Mouse (Mus musculus): Measurements from ENCODE around the gene Olfr994.

Olfr994 gene

DNA sequence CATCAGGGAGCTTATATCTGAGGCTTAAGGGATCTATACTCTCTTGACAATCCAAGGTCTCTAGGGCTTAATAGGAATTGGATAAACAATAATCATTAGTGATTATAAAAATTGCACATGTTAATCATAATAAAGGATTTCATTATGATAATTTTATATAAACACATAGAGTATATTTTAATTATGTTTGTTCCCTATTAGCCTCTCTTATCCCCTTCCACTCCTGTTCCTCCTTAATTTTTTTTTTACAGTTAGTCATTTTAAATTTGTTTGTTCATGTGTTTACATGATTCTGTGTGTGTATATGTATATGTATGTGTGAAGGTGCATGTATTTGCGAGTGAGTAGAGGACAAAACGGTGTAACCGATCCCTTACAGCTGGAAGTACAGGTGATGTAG, at the start of gene Olfr994:
Gene Olfr994, minus strand, starts transcription at position 101 of the 400 bp plus-strand sequence.
- no peak for DNase-seq

DNA sequence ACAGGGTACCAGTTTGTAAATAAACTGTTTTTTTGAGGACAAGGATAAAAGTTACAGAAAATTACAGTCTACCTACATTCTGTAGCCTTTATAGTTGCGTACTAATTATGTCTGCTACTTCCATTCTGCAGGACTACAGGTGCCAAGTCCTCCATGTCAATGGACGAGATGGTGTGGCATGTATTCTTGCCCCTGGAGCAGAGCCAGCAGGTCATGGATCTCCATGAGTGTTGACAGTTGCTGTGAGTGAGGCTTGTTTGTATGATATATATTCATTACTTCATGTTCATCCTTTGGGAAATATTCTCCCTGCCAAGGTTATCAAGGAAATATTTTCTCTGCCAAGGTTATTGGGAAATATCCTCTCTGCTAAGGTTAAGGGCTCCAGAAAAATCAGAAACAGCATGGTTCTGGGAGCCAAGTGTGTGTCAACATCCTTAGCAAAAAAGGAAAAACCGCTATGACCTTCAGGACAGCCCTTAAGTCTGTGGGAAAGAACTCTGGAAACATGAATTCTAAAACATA, 30.6 kb upstream of the Olfr994 start:
- no peak for DNase-seq

DNA sequence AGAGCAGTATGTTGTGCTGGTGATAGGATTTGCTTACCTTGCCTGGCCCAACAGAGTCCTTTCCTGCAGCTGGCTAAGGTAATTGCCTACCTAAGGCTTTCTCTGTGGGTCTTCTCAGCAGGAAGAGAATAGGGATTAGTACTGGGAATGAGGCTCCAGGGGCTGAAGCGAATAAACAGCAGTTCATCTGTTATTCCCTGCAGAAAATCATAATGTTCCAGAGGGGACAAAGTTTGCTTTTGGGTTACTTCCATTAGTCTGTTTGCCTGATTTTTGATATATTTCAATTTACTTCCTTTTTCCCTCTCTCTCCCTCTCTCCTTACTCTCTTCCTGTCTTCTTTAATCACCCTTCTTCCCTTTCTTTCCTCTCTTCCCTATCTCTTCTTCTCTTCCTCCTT, 7.3 kb upstream of the Olfr994 start, which contains the start of gene Olfr995:
Gene Olfr995, minus strand, starts transcription at position 101 of the 400 bp plus-strand sequence.
- DNase-seq = no peak

DNA sequence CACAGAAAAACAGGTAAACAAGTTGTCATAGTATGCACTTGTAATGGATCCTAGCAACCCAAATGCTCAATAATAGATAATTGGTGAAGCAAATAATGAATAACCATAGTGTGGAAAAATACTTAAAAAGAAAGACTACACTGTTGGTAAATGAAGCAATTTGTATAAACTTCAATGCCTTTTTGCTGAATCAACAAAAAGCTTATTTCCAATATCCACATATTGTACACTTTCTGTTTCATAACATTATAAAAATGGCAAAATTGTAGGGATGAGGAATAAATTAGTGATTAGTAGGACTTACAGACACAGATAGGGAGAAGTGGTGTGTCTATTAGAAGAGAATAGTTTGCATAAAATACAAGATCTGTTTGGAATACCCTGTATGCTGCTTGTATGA, 6.3 kb upstream of the Olfr994 start:
- DNase-seq = no peak

DNA sequence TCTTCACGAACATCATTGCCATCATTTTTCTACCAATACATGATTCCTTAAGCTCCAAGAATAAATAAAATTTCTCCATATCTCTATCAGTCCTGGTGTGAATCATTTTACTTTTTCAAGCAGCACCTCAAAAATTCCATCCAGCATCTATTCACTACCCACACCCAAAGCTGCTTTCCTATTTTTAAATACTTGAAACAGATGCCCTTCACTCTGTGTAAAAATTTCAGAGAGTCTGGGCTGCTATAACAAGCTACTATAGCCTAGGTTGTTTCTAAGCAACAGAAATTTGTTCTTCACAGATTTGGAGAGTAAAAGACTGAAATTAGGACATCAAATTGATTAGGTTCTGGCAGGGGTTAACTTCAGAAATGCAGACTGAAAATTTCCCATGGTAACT, 10.4 kb downstream of the Olfr994 start:
- no peak for DNase-seq

DNA sequence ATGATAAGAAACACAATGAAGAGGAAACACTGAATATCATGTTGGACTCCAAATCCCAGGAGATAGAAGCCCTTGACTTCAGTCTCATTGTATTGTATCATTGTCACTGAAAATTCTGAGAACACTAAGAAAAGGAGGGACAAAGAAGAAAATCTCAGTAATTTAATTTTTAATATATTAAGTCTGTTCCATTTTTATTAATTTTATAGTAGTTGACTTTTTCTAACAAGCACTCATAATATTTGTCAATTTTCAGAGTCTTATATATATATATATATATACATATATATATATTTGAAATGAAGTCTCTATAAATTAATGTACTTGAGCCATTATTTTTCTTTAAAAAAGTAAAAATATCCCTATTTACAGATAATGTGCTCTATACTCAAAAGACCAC, 21.5 kb downstream of the Olfr994 start, which contains the start of gene Olfr993:
Gene Olfr993, minus strand, starts transcription at position 101 of the 400 bp plus-strand sequence.
- DNase-seq = no peak

DNA sequence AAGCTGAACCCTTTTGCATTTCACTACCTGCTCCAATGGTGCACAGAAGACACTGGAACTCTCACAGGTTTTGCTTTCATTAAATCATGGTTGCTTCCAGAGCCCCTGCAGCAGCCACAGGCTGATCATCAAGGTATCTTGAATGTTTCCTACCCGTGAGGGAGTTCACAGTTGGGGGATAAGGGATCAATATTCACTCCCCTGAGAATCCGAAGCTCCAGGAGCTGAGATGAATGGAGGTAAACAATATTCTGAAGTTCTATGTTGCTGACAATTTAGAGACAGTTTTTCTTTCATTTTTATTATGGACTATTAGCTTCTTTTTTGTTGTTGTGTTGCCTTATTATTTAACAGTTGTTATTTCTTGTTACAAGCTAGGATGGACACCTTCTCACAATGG, 26.9 kb downstream of the Olfr994 start, which contains the start of gene Olfr992:
Gene Olfr992, minus strand, starts transcription at position 101 of the 400 bp plus-strand sequence.
- no peak for DNase-seq
